Mouse (Mus musculus): ENCODE data around the gene Ccdc7b. TPM values are rescaled to one million over a fixed set of nuclear protein-coding genes. Genes with fewer than 3 reads are reported as not detected.
"Not testable (repeated sequence)": the region's sequence is repeated elsewhere in the genome, so short reads cannot be mapped to it uniquely, and the experiment has no call there.

Ccdc7b gene
- polyA plus RNA-seq (2012) = not detected in 2 replicates

DNA sequence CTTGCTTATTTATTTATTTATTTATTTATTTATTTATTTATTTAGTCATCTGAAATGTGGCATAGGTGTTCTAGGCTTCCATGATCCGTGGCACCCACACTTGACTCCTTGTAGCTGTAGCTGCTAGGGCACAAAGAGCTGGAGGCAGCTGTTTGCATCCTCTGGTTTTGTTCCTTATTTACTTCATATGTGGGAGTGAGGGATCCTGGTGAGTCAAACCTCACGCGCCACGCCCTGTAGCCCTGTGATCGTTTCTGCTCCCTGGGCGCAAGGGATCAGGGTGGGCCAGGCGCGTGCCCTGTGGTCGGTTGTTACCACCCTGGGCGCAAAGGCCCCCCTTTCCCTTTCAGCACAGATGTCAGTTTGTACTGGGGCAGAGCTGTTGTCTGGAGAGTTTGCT is at the start of gene Ccdc7b:
Gene Ccdc7b (plus strand): TSS at position 301 of the 400 bp plus-strand sequence.
- TF ChIP-seq GATA1 (IDR thresholded peaks at IDR 0.05; ENCODE audit: low read length) = not testable (repeated sequence)

DNA sequence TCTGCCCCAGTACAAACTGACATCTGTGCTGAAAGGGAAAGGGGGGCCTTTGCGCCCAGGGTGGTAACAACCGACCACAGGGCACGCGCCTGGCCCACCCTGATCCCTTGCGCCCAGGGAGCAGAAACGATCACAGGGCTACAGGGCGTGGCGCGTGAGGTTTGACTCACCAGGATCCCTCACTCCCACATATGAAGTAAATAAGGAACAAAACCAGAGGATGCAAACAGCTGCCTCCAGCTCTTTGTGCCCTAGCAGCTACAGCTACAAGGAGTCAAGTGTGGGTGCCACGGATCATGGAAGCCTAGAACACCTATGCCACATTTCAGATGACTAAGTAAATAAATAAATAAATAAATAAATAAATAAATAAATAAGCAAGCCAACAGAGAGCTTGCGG is 1.5 kb upstream of the Ccdc7b start, which contains the start of gene Ccdc7a:
Gene Ccdc7a (minus strand): TSS at position 101 of the 400 bp plus-strand sequence.
- TF ChIP-seq GATA1 (IDR thresholded peaks at IDR 0.05; ENCODE audit: low read length) = not testable (repeated sequence)

DNA sequence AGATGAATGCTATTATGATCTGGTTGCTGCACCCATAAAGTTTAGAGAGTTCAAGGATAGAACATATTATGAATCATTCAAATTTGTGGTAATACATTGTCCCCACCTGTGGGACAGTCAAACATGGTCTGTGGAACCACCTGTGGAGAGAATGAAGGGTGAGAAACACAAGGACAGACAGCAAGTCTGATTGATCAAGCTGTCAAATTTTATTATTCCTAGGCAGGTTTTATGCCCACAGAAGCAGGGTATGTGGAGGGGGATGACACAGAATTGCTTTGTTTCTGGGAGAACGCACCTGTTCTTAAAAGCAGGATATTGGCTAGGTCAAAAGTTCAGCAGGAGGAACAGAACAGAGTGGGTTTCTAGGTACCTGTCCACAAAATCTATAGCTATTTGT is 64.6 kb downstream of the Ccdc7b start, which contains the start of gene Gm10999:
Gene Gm10999 (minus strand): TSS at position 101 of the 400 bp plus-strand sequence.
- no peak for TF ChIP-seq GATA1 (IDR thresholded peaks at IDR 0.05; ENCODE audit: low read length)

DNA sequence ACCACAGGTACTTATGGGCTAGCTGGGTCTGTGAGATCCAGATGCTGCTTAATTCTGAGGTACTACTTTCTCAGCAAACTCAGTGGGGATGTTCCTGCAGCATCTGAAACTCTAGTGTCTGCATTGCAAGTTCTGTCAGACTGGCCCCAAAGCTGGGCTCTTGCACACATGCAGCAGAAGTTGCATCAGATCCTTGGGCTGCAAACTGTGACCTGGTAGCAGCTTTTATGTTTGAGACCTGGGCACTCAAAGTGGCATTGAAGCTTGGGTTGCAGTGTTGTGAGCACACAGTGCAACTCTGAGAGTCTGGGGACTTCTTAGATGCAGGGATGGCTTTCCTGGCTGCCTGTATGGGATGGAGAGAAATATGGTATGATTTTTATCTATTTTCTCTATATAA is 66.5 kb downstream of the Ccdc7b start:
- TF ChIP-seq GATA1 (IDR thresholded peaks at IDR 0.05; ENCODE audit: low read length) = no peak

Other genes starting within 250 kb of the Ccdc7b start
- gene Ccdc7a, start 1.6 kb upstream of the Ccdc7b start, polyA plus RNA-seq (2012) = not detected in 2 replicates
- not detected in 2 replicates for gene Gm10999, start 64.5 kb downstream of the Ccdc7b start, polyA plus RNA-seq (2012)
- gene 2610044O15Rik8, start 167.3 kb downstream of the Ccdc7b start, polyA plus RNA-seq (2012) = 0.46 and 0.67 TPM in 2 replicates

Data from G1E-ER4 (cell line).